Mouse (Mus musculus): Measurements from ENCODE around the gene Mbnl1. TPM values are rescaled to one million over a fixed set of nuclear protein-coding genes. Genes with fewer than 3 reads are reported as not detected.

Mbnl1 gene
- 161 and 172 TPM in 2 replicates for polyA plus RNA-seq (2012; ENCODE audit: low replicate concordance)

DNA sequence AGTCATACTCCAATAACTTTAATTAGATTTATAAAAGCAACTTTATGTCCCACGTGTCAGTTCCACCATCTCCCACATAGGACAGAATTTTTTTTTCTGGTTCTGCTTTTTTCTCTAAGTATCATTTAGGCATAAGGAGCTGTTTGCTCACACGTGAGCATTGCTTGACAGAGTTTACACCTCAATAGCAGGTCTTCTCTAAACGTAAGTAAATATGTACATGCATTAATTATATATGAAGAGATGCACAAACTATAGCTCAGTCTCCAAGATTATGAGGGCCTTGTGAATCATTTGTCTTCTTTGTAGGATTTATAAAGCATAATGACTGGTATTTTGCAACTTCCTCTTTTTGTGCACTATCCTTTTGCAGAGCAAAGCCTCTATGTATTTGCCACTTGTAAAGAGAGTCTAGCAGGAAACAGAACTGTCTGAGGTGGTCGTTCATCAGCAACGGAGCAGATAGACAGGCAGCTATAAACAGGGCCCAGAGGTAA is at the start of gene Mbnl1:
Gene Mbnl1 (plus strand): TSS at position 150 of the 497 bp plus-strand sequence.

